Mouse (Mus musculus) 3T3-L1 (cell line): ENCODE data around the gene Vps29.
"Not testable (repeated sequence)": the region's sequence is repeated elsewhere in the genome, so short reads cannot be mapped to it uniquely, and the experiment has no call there.

Source experiments
- DNase-seq: peaks from one replicate; pipeline ENCODE4 v3.0.0-alpha.2; 2015; ENCODE audit warnings: low read depth, low spot score

Vps29 gene

DNA sequence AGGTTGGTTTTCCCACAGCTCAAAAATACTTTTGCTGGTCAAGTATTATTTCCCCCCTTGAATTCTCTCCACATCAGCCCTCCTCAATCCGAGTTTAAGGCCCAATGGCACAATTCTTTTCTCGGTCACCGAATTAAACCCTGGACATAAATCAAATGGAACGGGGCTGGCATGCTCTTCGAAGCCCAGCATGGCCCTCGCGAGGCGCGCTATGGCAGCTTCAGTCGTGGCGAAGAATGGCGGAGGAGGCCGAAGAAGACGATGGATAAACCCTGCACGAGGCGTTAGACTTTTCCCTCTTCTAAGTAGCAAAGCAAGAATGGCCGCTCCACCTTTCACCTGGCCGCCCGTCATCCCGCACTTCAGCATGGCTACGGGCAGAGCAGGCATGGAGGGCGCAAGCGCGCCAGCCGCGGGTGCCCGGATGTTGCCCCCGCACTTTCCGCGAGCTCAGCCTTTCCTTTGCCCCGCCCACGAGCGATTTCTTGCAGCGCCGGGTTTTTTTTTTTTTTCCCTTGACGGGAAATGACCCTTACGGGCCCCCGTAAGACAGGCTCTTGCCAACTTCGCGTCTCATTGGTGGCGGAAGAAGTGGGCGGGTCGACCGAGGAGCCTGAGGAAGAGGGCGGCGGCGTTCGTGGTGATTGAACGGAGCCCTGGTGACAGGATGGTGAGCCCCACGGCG, at the start of gene Vps29, which contains the start of gene Rad9b:
Vps29 (plus strand) TSS at position 563 of the 685 bp plus-strand sequence.
Rad9b (minus strand) TSS at position 427 of the 685 bp plus-strand sequence.
- peak; percentile 99 for DNase-seq

DNA sequence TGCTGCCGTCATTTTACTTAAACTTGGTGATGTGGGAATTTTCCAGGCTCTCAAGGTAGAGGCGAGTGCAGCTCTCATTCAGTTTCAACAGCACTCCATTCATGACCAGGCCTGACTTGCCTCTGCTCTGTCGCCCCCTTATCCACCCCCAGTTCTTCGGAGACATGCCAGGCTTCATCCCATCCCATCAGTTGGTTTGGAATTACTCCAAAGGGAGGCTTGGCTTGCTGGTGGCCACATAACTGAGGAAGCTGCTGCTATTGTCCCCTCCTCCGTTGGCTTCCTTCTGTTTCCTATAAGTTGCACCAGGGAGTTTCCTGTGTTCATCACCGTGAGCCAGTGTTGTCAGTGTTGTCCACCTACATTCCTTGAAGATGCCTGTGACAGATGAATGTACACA, 49.6 kb upstream of the Vps29 start:
- DNase-seq: peak; percentile 84

DNA sequence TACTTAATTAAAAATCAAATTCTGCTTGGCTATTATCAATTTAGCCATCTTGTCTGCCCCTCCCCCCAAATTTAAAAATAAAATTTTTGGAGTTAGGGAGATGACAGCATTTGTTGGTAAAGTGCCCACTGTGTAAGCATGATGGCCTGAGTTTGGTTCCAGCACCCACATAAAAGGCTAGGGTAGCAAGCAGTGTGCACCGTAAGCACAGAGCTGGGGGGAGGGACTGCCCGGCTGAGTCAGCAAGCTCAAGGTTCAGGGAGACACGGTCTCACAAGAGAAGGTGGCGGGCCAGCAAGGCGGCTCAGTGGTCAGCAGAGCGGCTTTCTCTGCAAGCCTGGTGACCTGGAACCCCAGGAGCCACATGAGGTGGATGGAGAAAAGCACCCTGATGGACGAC, 48.7 kb upstream of the Vps29 start:
- DNase-seq: peak; percentile 34

DNA sequence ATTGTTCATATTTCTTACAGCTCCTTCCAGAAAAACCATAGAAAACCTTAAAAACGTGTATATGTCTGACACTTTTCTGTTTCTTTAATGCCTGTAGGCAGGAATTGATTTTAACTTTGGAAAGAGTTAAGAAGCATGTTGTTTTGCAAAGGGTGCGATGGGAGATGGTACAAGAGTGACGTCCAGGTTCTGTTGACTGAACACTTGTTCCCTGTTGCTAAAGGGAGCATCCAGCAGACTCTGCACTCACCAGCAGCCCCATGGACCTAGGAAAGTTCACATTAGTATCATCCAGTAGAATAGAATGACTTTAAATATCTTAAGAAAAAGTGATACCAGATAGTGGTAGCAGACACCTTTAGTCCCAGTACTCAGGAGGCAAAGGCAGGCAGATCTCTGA, 47.6 kb upstream of the Vps29 start:
- DNase-seq: no peak

DNA sequence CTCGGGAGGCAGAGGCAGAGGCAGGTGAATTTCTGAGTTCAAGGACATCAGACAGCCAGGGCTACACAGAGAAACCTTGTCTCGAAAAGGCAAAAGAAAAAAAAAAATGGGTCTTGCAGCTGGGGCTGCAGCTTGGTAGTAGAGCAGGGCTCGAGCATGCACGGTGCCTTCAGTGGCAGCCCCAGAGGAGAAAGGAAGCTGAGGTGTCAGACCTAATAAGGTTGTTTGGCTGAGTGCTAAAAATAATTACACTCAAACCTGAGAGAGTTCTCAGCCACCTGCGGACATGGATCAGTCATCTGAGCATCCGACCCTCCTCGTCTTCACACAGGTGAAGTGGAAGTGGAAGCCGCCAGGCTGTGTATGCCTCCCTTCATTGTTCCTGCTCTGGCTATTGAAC, 43.5 kb upstream of the Vps29 start:
- DNase-seq: no peak

DNA sequence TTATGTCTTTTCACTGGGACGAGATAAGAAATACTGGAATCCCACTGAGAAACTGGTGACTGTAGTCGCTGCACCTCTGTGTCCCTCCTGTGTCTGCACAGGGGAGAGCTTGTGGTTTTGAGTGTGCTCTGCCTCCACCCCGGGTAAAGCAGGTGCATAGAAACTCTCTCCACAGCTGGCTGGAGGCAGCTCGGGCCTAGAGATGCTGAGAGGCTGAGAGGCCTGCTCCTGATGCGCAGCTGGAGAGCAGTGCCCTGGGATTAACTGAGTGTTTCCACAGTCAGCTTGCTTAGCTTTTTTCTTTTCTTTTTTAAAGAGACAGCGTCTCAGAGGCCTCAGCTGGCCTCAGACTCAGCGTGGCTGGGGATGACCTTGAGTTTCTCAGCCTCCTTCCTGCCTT, 42.5 kb upstream of the Vps29 start:
- no peak for DNase-seq

DNA sequence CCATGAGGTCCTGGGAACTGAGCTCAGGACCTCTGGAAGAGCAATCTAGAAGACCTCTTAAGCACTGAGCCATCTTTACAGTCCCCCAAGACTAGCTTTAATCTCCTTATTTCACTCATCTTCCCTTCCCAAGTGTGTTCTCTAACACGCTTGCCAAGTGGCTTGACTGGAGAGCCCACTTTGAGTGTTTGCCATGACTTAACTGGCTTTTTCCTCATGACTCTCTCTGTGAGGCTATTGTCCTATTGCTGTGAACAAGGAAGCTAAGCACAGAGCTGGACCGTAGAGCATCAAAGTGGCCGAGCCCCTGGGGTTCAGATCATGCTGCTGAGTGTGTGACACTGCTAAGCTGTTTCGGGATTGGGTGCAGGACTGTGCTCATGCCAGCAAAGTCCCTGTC, 41.8 kb upstream of the Vps29 start:
- no peak for DNase-seq

DNA sequence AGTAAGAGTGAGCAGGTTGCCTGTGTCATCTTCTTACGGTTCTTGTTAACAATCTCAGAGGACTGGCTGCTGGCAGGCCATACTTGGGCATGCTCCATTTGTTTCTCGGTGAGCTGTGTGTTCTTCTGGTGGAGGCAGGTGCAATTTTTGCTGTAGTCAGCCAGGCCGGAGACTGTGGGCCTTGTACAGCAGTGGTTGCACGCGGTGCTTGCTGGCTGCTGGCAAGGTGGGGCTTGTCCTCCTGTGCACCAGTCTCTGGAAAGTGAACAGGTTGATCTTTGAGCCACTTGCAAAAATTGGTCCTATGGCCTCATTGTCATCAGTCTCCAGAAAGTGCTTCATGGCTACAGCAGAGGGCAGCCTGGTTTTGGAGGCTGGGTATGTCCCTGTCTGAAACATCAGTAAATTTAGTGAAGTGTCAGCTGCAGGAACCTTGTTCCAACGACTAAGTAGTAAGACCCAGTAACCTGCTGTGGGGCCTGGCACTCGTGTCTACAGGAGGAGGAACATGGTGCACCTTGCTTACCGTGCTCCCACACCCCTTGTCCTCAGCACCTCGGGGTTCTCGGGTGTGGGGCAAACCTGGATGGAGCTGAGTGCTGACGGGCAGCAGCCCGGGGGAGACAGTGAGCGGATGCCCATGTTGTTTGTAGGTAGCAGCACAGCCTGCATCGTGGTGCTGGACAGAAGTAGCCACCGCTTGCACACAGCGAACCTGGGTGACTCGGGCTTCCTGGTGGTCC, 41.1 kb upstream of the Vps29 start:
- DNase-seq: no peak

DNA sequence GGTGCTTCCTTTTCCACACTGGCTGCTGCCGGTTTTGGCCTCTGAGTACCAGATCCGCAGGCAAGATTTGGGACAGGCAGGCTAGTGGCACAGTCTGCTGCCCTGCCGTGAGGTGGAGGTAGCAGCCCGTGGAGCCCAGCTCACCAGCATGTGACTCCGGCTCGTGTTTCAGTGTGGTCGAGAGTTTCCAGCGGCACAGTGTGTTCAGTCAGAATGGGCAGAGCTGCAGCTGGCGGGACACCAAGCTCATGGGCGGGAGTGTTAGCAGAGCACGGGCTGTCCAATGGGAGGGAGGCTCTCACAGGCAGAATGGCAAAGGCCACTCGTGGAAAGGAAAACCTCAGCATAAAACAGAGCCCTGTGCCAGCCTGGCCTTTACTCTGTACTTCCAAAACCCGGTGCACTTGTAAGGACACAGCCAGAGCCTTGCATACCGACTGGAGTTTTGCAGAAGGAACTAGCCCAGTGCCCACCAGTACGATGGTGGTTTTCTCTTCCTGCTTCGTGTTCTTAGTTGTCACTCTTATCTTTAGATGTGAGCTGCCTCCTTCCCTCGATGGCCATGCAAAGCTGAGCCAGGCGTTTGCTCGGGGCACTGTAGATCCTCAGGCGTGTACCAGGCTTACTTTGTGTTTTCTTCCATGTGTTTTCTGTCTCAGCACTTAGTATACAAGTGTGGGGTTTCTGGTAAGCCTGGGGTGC, 39.1 kb upstream of the Vps29 start:
- peak; percentile 77 for DNase-seq

DNA sequence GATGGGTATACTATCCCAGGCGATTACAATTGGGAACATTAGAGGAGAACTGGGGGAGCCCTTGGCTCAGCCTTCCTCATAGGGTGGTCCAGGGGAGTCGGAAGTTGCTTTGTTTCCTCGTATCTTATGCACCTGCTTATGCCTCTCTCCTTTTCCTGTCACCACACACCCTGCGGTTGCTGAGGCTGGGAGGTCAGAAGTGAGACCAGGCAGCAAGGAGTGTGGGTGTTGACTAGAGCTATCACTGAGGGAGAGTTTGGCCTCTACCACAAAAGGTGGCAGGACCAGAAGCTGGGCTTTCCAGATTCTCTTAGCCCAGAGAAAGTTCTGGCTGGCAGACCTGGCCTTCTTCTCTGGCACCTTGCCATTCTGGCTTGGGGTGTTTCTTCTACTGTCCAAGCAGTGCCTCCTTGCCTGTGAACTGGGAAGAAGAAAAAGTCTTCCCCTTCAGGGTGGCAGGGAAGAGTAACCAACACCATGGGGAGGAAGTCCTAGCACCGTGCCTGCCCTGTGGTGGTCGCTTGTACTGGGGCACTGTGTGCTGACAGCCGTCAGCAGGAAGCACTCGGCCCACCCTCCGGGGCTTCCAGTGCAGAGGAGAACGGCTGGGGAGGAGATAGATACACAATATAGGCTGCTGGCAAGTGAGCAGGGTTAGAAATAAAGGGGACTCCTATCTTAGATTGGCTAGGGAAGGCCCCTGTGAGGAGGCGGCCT, 36.7 kb upstream of the Vps29 start:
- DNase-seq: no peak

DNA sequence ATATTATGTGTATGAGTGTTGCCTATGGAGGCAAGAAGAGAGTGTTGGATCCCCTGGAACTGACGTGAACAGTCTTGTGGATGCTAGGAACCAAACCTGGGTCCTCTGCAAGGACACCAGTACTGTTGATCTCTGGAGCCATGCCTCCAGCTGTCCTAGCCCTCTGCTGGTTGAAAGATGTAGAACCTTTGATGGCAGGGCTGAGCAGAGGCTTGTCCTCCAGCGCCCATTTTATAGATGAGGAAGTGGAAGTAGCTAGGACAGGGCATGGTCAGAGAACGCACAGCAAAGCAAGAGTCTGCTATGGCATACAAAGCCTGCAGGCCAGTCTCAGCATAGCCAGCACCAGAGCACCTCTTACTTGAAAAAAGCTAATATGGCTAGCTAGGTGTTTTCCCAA, 36.1 kb upstream of the Vps29 start:
- peak; percentile 64 for DNase-seq

DNA sequence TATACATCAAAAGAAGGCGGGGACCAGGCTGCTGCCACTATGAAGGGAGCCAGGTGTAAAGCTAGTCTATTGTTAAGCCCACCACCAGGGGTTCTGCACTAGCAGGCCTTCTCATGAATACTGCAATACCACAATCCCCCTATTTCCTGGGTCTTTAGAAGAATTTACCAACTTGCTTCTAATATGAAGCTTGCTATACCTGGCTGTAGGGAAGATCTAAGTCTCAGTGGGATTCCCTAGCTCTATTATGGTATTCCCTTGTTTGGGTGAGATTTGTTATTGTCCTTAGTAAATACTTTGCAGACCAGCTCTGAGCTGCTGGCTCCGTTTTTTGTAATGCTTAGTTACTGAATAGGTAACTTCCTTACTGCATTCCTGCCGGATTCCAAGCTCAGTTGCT, 35.2 kb upstream of the Vps29 start:
- not testable (repeated sequence) for DNase-seq

DNA sequence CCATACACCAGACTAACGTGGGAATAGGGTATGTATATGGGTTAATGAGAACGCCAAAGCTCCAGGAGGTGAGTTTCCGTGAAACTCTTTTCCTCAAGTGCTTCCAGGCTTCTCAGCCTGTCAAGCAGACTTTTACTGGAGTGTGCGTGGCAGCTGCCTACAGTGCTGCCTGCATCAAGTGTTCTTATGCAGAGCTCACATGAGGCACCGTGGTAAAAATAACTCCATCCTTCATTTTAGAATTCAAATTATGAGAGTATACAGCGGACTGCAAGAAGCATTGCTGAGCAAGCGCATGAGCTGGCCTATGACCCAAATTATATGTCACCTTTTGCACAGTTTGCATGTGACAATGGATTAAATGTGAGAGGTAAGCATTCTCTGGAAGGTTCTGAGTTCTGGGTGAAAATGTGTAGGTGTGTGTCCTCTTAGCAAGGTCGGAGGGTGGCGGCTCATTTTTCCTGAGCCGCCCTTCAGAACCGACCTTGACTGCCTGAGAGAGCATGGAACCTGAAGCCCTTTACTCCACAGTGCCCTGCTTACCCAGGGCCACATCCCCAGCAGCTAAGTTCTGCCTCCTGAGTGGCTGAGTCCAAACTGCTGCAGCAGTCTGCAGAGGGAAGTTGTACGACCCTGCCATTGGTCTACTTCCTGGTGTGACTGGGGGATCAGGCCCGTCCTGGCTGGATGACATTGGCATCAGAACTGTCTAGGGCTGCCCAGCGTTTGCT, 34.5 kb upstream of the Vps29 start:
- DNase-seq: no peak

DNA sequence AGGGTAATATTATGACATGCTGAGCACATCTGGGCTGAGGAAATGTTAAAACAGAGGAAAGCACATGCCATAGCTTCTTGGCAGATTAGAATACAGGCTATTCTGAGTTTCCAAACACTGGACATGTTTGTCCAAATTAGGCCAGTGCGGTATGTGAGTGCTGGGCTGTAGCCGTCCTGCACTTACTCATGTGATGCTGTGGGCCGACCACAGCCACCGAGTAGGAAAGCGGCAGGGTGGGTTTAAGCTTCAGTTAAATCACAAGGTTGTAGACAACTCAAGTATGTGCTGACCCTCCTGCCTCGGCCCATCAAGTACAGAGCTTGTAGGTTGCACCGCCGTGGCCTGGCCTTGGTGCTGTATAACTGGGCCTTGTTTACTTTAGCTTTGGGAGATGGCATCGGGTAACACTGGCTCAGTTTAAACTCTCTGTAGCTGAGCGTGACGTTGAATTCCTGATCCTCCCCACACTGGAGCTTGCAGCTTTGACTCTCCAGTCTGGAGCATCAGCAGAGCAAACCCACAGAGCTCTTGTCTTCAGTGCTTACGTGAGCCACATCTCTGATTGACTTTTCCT, 33.9 kb upstream of the Vps29 start:
- no peak for DNase-seq

DNA sequence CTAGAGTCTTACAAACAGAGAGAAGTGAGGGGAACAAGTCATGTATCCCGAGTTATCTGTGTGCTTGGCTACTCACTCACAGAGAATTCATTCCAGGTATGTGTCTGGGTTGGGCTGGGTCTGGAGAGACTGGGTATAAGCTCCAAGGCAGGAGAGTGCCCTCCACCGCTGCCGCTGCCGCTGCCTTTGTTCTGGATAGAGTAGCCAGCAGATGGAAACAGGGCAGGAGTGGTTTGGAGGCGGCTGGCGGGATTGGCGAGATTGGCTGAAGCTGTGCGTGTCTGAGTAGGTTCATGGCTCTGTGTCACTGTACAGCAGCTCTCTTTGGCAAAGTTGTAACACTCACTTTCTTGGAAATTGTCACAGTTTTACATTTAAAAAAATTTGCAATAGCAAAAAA, 30.6 kb upstream of the Vps29 start:
- no peak for DNase-seq

DNA sequence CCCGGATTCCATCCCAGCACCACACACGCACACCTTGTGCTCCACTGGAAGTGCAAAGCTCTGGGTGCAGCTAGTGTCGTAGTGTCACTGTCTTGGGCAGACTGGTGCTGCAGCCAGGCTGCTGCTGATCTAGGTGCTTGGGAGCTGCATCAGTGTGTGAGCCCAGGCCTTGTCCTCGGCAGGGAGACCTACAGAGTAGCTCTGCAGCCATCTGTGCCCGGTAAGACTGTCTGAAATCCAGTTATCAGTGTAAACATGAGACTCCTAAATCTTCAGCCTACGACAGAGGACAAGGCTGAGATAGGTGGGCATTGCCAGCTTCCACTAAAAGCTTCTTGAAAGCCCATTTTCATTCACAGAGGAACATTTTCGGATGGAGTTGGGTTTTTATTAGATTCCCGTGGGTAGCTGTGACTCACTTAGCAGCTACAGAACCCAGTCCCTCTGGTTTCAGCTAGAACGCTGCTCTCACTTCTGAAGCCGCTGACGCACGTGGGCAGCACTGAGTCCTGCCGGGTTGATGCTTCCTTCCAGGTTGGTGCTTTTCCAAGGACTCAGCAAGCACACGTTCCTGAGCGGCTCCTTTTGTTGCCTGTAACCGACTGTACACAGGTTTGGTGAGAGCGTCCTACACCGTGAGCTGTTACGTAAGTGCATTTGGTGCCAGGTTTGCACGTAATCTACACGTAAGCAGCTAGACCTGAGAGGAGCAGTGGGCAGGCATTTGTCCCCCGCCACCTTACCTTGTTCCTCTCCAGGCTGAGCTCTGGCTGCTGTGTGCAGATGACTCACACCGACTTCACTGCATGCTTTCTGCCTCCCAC, 29.3 kb upstream of the Vps29 start:
- peak; percentile 72 for DNase-seq

DNA sequence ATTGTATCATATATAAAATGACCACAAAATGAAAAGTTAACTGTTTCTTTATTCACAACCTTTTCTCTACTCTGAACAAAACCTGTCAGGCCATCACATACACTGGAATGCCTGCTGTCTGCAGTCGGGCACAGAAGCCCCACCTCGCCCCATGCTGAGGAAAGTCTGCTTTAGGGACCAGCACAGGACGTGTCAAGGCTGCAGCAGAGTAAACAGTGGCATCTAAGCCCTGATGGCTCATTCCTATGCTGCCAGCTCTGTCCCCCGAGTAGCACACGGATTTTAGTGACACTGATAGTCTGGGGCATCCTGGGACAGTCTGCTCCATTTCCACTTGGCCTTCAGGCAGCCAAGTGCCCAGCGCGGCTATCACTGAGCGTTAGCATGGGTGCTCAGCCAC, 28.7 kb upstream of the Vps29 start:
- DNase-seq: no peak

DNA sequence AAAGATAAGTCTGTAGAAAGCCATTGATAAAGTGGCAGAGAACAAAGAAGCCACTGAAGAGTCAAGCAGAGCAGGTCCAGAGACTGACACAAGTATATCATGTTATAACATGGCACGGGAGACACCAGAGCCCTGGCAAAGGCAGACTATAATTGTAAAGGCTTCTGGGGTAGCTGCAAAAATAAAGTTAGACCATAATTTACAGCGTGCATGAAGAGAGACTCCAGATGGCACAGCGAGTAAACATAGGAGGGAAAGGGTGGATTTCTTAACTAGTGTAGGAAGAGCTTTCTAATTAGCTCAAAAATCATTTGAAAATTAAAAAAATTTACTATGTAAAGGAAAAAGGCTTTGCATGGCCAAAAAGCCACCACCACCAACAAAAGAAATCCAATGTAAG, 26.9 kb upstream of the Vps29 start:
- DNase-seq: no peak

DNA sequence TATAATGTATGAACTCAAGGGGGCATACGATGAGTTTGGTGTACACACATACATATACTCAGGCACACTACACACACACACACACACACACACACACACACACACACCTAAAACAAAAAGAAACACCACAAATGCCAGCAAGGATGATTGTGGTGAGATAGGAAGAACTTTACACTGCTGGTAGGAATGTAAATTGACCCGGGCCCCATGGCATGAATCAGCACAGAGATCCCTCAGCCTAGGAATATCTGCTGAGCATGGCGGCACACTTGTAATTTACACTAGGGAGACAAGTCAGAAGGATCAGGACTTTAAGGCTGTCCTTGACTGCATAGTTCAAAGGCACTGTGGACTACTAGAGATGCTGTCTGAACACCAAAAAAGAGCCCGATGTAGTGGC, 23.9 kb upstream of the Vps29 start:
- DNase-seq: peak; percentile 64

DNA sequence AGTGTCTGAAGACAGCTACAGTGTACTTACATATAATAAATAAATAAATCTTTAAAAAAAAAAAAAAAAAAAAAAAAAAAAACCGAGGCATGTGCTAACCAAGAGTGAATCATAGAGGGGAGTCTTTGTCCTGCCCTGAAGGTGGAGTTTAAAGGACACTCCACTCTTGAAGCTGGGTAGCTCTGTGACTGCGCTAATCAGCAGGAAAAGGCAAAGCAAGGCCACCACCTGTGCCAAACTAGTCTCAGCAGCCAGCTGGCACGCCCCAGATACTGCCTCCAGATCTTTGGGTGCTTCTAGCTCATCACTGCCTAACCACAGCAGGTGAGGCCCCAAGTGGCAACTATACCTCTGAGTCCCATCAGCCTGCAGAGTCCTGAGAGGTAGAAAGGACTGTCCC, 19.5 kb upstream of the Vps29 start:
- DNase-seq: no peak
